Mouse (Mus musculus) heart, adult 2 months (tissue): ENCODE measurements around the gene Amfr.

ENCODE experiments used
- CTCF ChIP-seq: fragments of 200-600 bp; IDR thresholded peaks from 2 replicates; pipeline ENCODE4 v1.8.1; 2022; ENCODE audit warnings: antibody characterized with exemption, mild to moderate bottlenecking, moderate library complexity
- POLR2A ChIP-seq: fragments of 200-500 bp; IDR thresholded peaks from 2 replicates; pipeline ENCODE4 v1.6.1; 2011; ENCODE audit warnings: mild to moderate bottlenecking, low read depth, low read length, control low read depth; ENCODE audit not compliant: insufficient read depth

- TF ChIP-seq POLR2A (no peak), CTCF (no peak)
These were observed 35.2 kb upstream of the Amfr start for GRCm38 (mm10) chr8:94047845-94048244.
